Mouse (Mus musculus) retina, adult 2 months (tissue): ENCODE data around the gene Gkn3.

Source experiments
- DNase-seq: peaks from one replicate; pipeline ENCODE4 v3.0.0-alpha.2; 2012; ENCODE audit warnings: low read depth, low spot score

The Gkn3 gene

DNA sequence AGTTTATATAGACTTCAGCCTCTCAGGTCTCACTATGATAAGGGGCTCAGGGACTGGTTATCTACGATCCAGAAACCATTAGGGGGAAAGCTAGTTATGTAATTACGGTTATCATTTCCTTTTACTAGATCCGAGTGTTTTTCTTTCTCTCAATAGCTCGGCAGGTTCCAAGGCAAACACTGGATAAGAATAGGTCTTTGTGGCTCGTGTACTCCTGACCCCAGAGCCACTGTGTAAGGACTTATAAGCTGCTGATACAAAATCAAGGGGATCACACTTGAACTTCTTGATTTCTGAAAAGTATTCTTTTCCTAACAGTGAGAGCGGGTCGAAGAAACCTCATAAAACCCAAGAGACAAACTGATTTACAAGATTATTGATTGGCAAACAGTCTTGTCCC, at the start of gene Gkn3:
Gene Gkn3, minus strand, starts transcription at position 59 of the 400 bp plus-strand sequence.
- no peak for DNase-seq

DNA sequence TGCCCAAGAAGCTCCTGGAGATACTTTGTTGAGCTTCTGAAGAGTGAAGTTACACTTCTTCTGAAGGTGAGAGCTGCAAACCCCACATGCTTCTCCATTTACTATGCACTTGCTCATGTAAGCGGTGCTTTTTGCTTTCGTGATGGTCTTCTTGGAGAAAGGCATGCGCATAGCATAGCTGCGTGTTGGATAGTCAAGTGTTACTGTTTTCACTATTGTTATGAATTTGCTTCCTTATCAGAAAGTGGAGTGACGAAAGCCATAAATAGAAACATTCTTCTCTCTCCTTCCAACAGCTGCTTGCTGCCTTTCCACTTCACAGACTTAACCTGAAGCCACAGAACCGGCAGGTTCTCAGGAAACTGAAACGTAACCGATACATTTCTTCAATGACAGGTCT, 48.0 kb upstream of the Gkn3 start:
- DNase-seq = no peak

DNA sequence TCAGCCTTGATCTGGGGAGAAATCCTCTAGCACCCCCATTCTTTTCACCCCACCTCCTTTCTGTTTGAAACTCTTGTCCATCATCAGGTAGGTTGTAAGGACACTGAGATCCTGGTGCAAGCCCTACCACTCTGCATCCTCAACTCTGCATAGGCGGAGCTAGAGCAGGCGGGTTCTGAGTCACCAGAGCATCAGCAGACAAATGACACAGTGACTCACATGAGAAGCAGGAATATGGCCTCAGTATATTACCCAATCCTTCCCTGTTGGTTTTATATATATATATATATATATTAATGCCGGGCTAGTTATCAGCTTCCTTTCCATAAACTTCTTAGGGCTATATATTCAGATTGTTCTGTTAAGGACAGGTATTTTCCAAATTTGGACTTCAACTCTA, 47.1 kb upstream of the Gkn3 start:
- DNase-seq = no peak

DNA sequence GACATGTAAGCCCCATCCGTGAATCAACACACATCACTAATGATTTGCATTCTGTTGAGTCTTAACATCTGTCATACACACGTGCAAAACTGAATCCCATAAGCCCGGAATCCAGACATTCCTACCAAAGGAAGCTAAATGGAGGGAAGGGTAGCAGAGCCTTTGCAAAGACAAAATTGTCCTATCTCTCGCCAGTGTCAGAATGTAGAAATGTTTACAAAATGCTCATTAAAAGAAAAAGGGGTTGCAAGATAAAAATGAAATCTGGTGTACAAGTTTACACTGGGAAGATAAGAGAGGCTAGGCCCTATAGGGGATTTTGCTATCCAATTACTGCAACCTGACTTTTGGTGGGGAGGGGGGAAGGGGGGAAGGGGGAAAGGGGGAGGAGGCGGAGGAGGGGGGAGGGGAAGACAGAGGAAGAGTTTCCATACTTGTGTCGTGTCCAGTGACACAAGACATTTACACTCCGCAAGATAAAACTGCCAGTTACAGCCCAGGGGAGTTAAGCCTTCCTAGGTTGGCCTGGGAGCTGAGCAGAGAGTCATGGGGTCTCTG, 39.8 kb upstream of the Gkn3 start, which contains the start of gene Bmp10:
Gene Bmp10, plus strand, starts transcription at position 508 of the 558 bp plus-strand sequence.
- DNase-seq = no peak

DNA sequence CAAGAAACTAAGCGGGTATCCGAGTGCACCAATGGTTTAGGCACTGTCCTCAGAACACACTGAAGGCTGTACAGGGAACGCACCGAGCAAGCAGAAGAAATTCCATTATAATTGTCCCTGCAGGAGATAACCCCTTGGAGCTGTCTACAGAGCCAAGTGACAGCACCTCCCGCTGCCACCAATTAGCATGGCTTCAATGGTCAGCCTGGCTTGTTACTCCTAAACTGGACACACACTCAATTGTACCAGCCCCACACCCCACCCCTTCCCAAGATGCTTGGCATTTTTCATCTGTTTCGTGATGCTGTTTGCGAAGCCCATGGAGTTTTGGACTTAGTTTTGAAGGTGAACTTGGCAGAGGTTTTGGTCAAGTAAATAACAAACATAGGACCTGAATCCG, 38.9 kb upstream of the Gkn3 start:
- no peak for DNase-seq

DNA sequence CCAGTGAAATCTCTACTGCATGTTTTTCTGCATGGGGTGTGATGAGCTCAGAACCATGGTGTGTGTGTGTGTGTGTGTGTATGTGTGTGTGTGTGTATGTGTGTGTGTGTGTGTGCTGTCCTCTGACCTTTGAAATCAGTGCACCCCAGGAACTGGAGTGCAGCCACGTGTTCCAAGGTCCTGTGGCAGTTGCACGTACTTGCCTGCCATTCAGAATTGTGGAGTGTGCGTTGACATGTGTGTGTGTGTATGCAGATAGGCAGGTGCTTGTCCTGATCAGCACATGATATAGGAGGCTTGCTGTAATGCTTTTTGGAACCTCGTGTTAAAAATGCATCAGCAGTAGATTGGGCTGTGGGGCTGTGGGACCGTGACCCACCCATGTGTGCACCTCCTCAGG, 38.2 kb upstream of the Gkn3 start:
- DNase-seq = no peak

DNA sequence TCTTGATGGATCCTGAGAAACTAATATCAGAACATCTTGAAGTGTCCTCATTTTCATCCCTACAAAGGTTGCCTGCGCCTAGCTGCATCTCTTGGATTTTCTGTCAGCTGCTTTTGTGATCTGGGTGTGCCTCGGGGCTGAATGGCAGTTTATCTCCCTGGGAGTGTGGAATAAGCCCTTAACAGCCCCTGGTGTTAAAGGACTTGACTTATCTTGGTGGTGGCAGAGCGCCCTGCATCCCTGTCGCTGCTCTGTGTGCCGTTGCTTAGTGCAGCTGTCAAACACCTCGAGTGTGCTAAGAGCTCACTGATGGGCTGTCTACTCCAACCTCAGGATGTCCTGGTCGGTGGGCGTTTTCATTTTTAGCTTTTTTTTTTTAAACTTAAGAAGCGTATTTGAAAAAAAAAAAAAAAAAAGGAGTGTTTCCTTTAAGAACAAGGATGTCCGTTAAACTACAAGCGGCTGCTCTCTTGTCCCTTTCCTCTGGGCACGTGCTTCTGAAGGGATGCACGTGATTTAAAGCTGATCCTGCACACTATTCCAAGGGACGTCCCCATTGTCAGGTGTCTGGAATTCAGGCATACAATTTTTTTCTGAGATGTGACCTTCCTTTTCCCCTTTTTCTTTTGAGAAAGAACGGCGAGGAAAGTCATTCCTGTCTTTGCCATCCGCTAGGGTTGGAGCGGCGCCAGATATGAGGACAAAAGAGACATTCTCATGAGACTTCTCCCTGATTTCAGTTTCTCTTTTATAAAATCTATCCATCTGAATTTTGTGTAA, 35.5 kb upstream of the Gkn3 start:
- no peak for DNase-seq

DNA sequence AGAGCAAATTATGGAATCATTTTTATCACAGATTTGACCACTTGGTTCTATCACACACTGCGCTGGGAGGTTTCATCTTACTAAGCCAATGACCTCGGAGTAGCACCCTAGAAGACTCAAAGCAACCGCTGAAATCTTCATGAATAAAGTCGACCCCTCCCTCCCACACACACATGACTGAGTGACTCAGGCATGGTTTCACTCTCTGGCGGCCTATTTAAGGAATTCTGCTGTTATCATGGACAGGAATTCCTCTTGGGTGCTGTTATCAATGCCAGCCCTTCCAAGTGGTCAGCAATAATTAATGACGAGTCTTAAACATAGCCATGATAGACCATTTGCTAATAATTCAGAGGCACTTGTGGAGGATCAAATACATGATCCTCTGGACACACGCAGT, 33.6 kb upstream of the Gkn3 start:
- DNase-seq = no peak

DNA sequence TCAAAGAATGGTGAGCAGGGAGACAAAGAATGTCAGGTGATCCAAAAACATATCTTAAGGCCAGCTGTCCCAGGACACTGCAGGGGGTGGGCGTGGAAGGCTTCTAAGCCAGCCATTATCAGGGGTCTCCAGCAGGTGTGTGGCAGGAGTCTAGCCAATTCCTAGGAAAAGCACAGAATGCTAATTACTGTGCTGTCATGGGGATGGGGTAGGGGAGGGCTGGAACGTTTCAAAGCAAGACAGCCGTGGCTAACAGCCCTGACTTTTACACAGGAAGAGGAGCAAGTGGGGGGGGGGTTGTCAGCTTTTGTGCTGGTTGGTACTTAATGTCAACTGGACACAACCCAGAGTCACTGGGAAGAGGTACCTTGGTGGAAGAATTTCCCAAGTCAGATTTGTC, 23.3 kb upstream of the Gkn3 start:
- no peak for DNase-seq

DNA sequence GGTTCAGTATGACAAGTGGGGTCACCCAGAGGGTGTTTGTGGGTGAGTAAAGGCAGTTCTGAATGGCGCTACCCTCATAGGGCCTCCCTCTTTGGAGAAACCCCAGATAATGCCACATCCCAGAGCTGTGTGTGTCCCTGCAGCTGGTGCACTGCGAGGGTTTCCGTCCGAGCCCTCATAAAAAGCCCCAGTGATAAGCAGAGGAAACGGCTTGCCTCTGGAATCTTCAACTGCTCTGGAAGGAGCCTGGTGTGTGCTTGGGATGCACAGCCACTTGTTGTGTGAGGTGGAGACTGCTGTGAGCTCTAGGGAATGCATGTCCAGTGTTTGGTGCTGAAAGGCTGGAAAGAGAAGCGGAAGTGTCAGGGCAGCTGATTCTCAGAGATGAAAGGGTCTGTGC, 12.7 kb upstream of the Gkn3 start:
- no peak for DNase-seq

DNA sequence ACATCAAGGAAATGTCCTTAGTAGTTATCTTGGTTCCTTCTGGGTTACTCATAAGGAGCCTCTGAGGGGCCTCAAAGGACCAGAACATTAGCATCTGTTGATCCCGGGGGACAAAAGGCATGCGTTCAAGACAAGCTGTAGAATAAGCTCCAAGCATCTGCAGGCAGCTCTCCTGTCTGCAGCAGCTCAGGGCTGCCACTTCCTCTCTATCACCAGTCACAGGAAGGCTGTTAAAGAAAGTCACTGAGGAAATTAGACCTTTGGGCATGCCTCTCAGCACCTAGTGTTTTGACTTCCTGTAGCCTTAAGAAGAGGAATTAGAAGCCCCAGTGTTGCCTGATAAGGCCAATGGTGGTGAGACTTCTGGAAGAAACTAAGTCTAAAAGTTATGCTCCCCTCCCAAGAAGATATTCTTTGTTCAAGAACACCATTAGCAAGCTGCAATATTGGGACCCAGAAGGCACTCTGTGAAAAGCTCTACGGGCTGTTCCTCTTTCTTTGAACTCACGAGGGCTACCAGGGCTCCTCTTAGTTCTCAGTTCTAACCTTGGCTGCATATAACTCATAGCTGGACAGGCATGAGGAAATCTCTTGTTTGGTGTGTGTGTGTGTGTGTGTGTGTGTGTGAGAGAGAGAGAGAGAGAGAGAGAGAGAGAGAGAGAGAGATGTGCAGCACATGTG, 11.3 kb upstream of the Gkn3 start:
- no peak for DNase-seq

DNA sequence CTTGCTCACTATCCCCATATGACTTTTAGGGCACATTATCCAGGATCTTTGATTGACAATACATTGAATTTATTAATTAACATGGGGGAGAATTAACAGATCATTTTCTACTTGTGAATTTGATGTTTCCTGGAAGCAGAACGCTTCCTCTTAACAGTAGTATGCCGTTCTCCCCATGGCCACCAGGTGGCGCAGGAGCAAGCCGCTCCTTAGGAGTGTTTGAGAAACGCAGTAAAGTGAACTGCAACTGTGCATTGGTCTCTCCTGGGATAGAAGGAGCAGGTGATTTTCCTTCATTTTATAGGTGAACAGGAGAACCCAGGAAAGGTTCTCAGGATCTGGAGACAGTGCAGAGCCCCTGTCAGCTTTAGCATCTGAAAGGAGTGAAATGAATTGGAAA, 10.4 kb upstream of the Gkn3 start:
- DNase-seq = no peak

DNA sequence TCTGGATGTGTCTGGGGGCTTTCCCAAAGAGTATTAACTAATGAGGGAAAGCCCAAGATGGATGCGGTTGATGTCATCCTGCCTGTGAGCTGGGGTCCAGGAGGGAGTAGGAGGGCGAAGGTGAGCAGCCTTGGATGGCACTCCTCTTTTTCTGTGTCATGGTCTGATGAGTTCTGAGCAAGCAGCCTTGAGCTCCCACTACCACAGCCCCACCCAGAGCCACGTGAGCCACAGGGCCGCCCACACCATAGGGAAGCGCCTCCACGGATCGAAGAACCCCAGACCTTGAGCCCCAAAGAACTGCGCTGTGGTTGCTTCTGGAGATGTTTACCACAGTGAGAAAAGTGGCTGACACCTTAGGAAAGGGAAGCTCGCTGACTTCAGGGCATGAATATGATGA, 6.0 kb upstream of the Gkn3 start:
- DNase-seq = no peak

DNA sequence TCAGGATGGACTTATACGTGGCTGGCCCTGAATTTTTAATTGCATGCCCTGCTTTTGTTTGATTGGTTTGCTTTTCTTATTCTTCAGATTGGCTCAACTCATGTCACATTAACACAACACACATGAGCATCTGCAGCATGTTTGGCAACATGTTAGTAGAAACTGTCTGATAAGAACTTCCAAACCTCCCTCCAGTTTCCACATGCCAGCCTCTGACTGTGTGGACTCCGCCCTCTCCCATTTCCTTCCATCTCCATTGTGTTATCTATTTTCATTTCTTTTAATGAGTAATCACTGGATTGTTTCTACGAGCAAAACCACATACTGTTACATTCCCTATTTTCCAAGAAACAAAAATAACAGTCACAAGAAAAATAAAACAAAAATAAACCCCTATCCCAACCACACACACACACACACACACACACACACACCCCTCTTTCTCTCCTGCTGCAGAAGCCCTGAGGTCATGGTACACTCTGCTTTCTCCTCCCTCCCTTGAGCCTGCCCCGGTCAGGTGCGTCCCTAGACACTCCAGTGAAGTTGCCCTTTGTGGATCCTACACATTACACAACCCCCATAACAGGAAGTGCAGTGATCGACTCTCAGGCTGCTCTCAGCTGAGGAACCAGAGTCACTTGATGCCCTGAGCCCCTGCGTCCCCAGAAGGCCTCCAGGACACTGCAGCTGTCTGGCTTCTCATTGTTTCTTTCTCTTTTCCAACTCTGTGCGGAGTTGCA, 4.9 kb upstream of the Gkn3 start:
- no peak for DNase-seq

DNA sequence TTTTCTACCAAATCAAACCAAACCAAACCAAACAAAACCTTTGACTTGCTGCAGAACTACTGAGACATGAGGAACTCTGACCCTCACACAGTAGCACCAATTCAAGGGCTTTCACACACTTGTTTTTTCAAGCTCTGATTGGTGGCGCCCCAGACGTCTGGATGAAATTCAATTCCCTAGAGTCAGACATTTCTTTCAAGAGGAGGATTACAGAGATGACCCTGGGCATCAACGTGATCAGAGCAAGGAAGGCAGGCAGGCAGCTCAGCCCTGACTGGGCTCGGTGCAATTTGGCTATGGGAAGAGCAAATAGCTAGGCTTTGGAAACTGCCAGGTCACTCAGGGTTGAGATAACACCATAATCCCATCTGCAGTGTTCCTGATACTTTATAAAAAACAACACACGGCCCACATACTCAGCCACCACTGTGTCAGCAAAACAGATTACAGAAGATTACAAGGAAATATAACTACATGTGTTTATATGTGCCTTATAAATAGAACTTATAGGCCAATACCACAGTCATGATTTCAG, 787 bp upstream of the Gkn3 start:
- no peak for DNase-seq

DNA sequence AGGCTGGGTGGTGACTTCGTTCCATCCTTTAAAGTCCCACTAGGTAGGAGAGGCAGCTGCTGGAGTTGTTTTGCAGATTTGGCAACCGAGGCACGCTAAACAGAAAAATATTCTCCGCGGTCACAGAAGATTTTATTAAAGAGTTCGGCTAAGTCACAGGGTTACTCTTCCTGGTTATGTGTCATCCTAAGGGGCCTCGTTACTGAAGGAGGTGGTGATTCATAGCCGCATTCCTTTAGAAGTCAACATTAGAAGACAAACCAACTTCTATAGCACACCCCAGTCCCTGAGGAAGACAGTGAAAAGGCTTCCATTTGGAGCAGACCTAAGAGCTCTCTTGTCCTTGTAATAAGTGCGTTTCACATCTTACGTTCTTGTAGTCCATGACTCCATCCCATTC, 2.1 kb downstream of the Gkn3 start:
- no peak for DNase-seq

DNA sequence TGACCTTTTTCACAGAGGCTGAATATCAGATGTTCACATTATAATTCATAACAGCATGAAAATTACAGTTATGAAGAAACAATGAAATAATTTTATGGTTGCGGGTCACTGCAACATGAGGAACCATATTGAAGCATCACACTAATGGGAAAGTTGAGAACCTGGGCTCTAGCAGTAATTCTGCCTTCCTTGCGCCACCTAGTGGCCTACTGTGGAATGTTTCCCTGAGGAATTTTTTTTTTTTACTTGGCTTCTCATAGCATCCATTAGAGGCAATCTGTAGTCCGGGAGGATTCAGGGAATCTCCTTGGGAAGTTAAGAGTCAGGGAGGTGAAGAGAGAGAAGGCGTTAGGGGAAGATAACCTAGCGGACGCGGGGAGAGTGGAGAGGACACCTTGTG, 2.5 kb downstream of the Gkn3 start:
- DNase-seq = peak; percentile 33

DNA sequence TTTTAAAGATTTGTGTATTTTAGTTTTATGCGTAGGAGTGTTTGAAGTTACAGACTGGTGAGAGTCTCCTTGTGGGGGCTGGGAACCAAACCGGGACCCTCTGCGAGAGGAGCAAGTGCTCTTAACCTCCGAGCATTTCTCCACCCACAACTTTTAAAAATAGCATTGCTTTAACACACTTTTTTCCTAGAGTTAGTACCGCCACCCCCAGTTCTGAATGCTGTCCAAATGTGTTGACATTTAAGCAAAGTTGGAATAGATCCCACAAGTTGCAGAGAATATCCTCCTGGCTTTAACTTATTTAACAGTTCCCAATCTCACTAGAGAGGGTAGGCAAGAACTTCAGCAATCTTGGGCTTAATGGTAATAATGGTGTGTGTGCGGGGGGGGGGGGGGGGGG, 4.0 kb downstream of the Gkn3 start:
- no peak for DNase-seq

DNA sequence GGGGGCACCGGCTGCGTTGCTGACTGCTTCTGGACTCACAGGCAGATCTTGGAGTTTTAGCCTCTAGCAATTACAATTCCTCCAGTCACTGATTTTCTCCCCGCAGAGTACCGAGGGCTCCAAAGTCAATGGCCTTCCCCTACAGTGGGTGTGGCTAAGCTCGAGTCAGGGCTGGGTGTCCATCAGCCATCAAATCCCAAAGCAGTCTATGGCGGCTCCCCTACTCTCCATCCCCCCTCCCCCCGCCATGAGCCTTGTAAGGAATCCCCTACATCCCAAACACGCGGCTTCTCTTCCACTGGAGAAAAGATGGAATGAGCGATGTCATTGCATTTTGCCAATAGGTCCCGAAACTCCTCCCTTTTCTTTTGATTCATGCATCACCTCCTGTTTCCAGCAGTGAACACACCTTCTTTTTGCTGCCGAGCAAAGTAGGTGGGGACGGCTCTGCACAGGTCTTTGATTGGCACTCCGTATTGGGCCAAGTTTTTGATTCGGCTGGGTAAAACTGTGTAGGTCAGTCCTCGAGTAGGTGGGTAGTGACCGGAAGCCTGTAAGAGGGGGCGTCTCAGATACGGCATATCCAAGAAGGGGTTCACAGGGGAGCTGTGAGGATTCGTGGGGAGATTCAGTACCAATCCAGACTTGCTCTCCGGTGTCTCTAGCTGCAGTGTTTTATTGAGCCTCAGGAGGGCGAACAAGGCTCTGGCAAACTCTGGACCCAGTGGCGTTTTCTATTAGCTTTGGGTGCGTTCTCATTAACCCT, 4.6 kb downstream of the Gkn3 start:
- no peak for DNase-seq

DNA sequence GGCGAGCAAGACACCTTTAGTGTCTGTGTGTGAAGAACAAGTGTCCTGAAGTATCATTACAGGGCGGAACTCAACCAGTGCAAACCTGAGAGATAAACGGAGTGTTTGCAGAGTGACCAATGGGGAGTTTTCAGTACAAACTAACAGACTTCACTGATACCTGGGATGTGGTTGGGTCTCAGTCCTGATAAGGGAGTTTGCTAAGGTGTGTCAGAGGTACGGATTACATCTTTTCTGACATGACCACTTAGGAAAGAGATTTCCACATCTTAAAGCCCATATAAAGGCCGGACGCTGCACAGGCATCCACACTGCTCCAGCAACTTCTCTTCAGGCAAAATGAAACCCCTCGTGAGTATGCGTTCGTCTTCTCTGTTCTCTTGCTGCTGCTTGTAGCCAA, 15.7 kb downstream of the Gkn3 start, which contains the start of gene Gkn2:
Gene Gkn2, plus strand, starts transcription at position 301 of the 400 bp plus-strand sequence.
- DNase-seq = no peak

DNA sequence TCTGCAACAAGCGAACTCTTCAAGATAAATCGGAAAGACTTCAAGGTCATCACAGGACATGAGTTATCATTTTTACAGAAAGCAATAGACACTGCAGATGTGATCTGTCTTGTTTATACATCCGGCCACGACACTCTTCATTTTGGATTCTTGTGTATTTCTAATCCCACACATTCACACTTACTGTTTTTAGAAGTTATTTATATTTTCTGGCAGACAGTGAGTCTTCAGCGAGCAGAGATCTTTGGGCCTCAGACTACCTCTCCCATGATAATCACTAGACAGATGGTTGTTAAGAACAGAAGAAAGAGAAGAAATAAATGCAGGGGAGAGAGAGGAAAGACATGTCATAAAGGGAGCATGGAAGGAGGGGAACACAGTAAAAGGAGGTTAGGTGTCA, 19.5 kb downstream of the Gkn3 start:
- DNase-seq = no peak
